15 mouse cellular contexts compared by ENCODE assay signal in genomic region chr5:147459821-147460567, GRCm38 (mm10). TPM values are rescaled to one million over a fixed set of nuclear protein-coding genes. Genes with fewer than 3 reads are reported as not detected.
DNase-seq lines count a peak whose midpoint lies in the region; ATAC-seq and TF ChIP-seq lines count a peak whose summit lies in the region.
"Had no signal": no experiment of that assay in that cellular context is flagged by ENCODE, and none has a peak within 500 bp of the region (broad histone marks: within the 10 kb centered on the region; RNA-seq: fewer than 3 reads in every experiment).

No protein-coding gene starts in this region.

- intact Hi-C loops in left cerebral cortex, postnatal 4 days (cut with DNase I): no loop called here

- H3K4me2 ChIP-seq in liver, postnatal 0 days (ENCODE audit: low read depth, low read length): no peak overlapping the region
- H3K4me2 ChIP-seq in lung, embryonic 16.5 days (ENCODE audit: low read depth, low read length): no peak overlapping the region
- H3K4me2 ChIP-seq: limb, embryonic 13.5 days had no signal

- H3K36me3 ChIP-seq in liver, postnatal 0 days (replicated peaks; ENCODE audit: insufficient read depth, low read length): peaks cover 19% of the 10 kb centered on the region
- H3K36me3 ChIP-seq in lung, embryonic 16.5 days (ENCODE audit: control insufficient read depth, insufficient read depth, low read length): peaks cover 4% of the 10 kb centered on the region; the same call in 1 of the 2 replicates

- no peaks in the 10 kb centered on the region for H3K27me3 ChIP-seq in liver, postnatal 0 days (ENCODE audit: insufficient read depth, low read length)
- no peaks in the 10 kb centered on the region for H3K27me3 ChIP-seq in lung, embryonic 16.5 days (ENCODE audit: control insufficient read depth, insufficient read depth, low read depth, low read length)
- H3K27me3 ChIP-seq: limb, embryonic 13.5 days had no signal

- DNase-seq in embryo, embryonic 11 days: peak; percentile 8
- no peak for DNase-seq in embryo, embryonic 10.5 days (ENCODE audit: low spot score)
- no peak for DNase-seq in liver, postnatal 0 days
- no peak for DNase-seq in liver
- no peak for DNase-seq in left cerebral cortex, postnatal 4 days
- no peak for DNase-seq in layer of hippocampus, adult 18-20 months (ENCODE audit: low spot score in 2 of 2)
- no peak for DNase-seq in testis, postnatal 14 days (ENCODE audit: low spot score)
- DNase-seq: B cell, adult 2 months; cerebellum, postnatal 36 days; spleen, adult 18-20 months; thymus, postnatal 14 days had no signal

- H3K4me3 ChIP-seq in liver, postnatal 0 days (ENCODE audit: low read depth, low read length): no peak overlapping the region
- no peak overlapping the region for H3K4me3 ChIP-seq in lung, embryonic 16.5 days (ENCODE audit: low read length)
- H3K4me3 ChIP-seq: limb, embryonic 13.5 days had no signal

- no peak for TF ChIP-seq EP300 in liver, postnatal 0 days (IDR thresholded peaks at IDR 0.05; ENCODE audit: low read depth)

- ATAC-seq in liver, postnatal 0 days: 0 out of 2 replicates have a peak, but pooled peaks have one; percentile 44
- peak; percentile 97 for ATAC-seq in lung, embryonic 16.5 days (ENCODE audit: low read depth)
- ATAC-seq: hindbrain, embryonic 16.5 days; midbrain, embryonic 16.5 days had no signal

- H3K9me3 ChIP-seq in liver, postnatal 0 days (ENCODE audit: low read length): no peaks in the 10 kb centered on the region
- no peaks in the 10 kb centered on the region for H3K9me3 ChIP-seq in lung, embryonic 16.5 days (ENCODE audit: control insufficient read depth, low read length)
- H3K9me3 ChIP-seq: limb, embryonic 13.5 days had no signal

- H3K4me1 ChIP-seq in liver, postnatal 0 days (ENCODE audit: insufficient read depth): no peaks in the 10 kb centered on the region
- peaks cover 2% of the 10 kb centered on the region; the same call in 1 of the 2 replicates for H3K4me1 ChIP-seq in lung, embryonic 16.5 days (replicated peaks; ENCODE audit: control insufficient read depth, insufficient read depth, low read length)

- no peak for TF ChIP-seq CTCF in liver, postnatal 0 days (IDR thresholded peaks at IDR 0.05; ENCODE audit: low read depth)

- 68% methylated on average over 4 of the region's 4 CpGs for WGBS in liver, postnatal 0 days (ENCODE audit: insufficient replicate concordance)
- WGBS in lung, embryonic 16.5 days: 39% methylated on average over 4 of the region's 4 CpGs

- no peak overlapping the region for H3K9ac ChIP-seq in liver, postnatal 0 days (replicated peaks)
- no peak overlapping the region for H3K9ac ChIP-seq in lung, embryonic 16.5 days (ENCODE audit: low read length)
- H3K9ac ChIP-seq: limb, embryonic 13.5 days had no signal

- no peak overlapping the region for H3K27ac ChIP-seq in liver, postnatal 0 days (ENCODE audit: low read depth)
- peak overlapping the region; percentile 66 for H3K27ac ChIP-seq in lung, embryonic 16.5 days (ENCODE audit: low read length)
- H3K27ac ChIP-seq: limb, embryonic 13.5 days had no signal

RNA-seq across cellular contexts. Expression of gene Pan3, which starts 30.0 kb away (rescaled TPM):
- 25.2 and 29.9 TPM in 2 replicates for polyA plus RNA-seq in liver, postnatal 0 days (2015; fragmentation: Nextera tagmentation; extraction: Ambion mirVana)
- polyA plus RNA-seq in lung, embryonic 16.5 days (2015; fragmentation: Nextera tagmentation; extraction: Ambion mirVana): 71.6 and 75.6 TPM in 2 replicates
- total RNA-seq in left cerebral cortex, postnatal 4 days (2021): 100 to 1,000 TPM in 1 of 2 experiments, 10 to 100 TPM in 1; 90.3 to 107 TPM
- 10 to 100 TPM; 84.8 to 88.2 TPM for total RNA-seq in layer of hippocampus, adult 18-20 months (2021)

RNA-seq across cellular contexts. Expression of gene Flt3, which starts 59.7 kb away (rescaled TPM):
- polyA plus RNA-seq in liver, postnatal 0 days (2015; fragmentation: Nextera tagmentation; extraction: Ambion mirVana): 1.3 and 1.5 TPM in 2 replicates
- 0.18 and 0.20 TPM in 2 replicates for polyA plus RNA-seq in lung, embryonic 16.5 days (2015; fragmentation: Nextera tagmentation; extraction: Ambion mirVana)
- under 1 TPM; 0.42 to 0.64 TPM for total RNA-seq in left cerebral cortex, postnatal 4 days (2021)
- total RNA-seq in layer of hippocampus, adult 18-20 months (2021): 1 to 10 TPM; 7.1 to 7.9 TPM

Comparison
In these comparisons a context has a peak if more than half of its experiments do, and no peak if none do; other contexts are left out.
1. RNA of gene Flt3, which starts 59.7 kb away (total RNA-seq): 7.1 to 7.9 TPM in layer of hippocampus, adult 18-20 months; 0.42 to 0.64 TPM in left cerebral cortex, postnatal 4 days; every median in the first group is over 4 times any median in the second.